Mouse (Mus musculus) forebrain, embryonic 14.5 days (tissue): ENCODE results near the gene Napa. TPM values are rescaled to one million over a fixed set of nuclear protein-coding genes. Genes with fewer than 3 reads are reported as not detected.

ENCODE experiments used
- ATAC-seq: fragments of 200-750 bp; cut with Nextera tagmentation; 2 replicates; pipeline ENCODE4 v1.8.0; 2017; ENCODE audit warnings: mild to moderate bottlenecking, moderate library complexity
- DNase-seq: peaks from one replicate; pipeline ENCODE4 v3.0.0-alpha.2; 2015; ENCODE audit warnings: low spot score
- H3K27ac ChIP-seq: fragments of 300-500 bp; sonication (generic); 2 replicates; pipeline ENCODE4 v1.5.1; 2014; ENCODE audit warnings: low read depth, mild to moderate bottlenecking, control low read depth, low read length, moderate library complexity
- H3K27me3 ChIP-seq: fragments of 300-500 bp; sonication (generic); replicated peaks from 2 replicates; pipeline ENCODE4 v1.6.1; 2014; ENCODE audit warnings: low read length, control low read depth, mixed read lengths; ENCODE audit not compliant: control insufficient read depth, insufficient read depth
- H3K36me3 ChIP-seq: fragments of 300-500 bp; sonication (generic); 2 replicates; pipeline ENCODE4 v1.6.1; 2014; ENCODE audit warnings: low read length, control low read depth; ENCODE audit not compliant: control insufficient read depth, insufficient read depth
- H3K4me1 ChIP-seq: fragments of 300-500 bp; sonication (generic); 2 replicates; pipeline ENCODE4 v1.6.1; 2014; ENCODE audit warnings: antibody characterized with exemption, low read length, control low read depth; ENCODE audit not compliant: control insufficient read depth, insufficient read depth
- H3K4me2 ChIP-seq: fragments of 300-500 bp; sonication (generic); 2 replicates; pipeline ENCODE4 v1.6.1; 2014; ENCODE audit warnings: mild to moderate bottlenecking, control low read depth, low read length
- H3K4me3 ChIP-seq: fragments of 300-500 bp; sonication (generic); 2 replicates; pipeline ENCODE4 v1.5.1; 2014; ENCODE audit warnings: low read depth, low read length, control low read depth
- H3K9ac ChIP-seq: fragments of 300-500 bp; sonication (generic); 2 replicates; pipeline ENCODE4 v1.6.1; 2014; ENCODE audit warnings: mild to moderate bottlenecking, low read length, control low read depth, moderate library complexity
- H3K9me3 ChIP-seq: fragments of 300-500 bp; sonication (generic); replicated peaks from 2 replicates; pipeline ENCODE4 v1.6.1; 2016; ENCODE audit warnings: low read length, control low read depth, mixed read lengths; ENCODE audit not compliant: control insufficient read depth
- WGBS: fragments of 180-500 bp; shearing (Covaris S2); extraction: QIAGEN DNeasy Blood & Tissue Kit; methylation state at CpG from one replicate; pipeline ENCODE4 v1.1.7; 2014; 5-methylcytosine and 5-hydroxymethylcytosine counted together
- polyA plus RNA-seq: library from polyadenylated mRNA; unstranded; fragments of >200 nt; fragmentation: Nextera tagmentation; extraction: Ambion mirVana; gene quantifications from 2 replicates; pipeline ENCODE4 v1.2.1, GENCODE M21; 2014

Napa gene
- polyA plus RNA-seq, 1 experiment from 2014 or later = 156 TPM

GRCm38 (mm10) chr7:16104611-16105388 lies 6.5 kb downstream of the Napa start:
- Histone ChIP-seq H3K27ac (no peak overlapping the region), H3K36me3 (peaks cover 42% of the 10 kb centered on the region)
- 90% methylated on average over 7 of the region's 7 CpGs for WGBS

DNA sequence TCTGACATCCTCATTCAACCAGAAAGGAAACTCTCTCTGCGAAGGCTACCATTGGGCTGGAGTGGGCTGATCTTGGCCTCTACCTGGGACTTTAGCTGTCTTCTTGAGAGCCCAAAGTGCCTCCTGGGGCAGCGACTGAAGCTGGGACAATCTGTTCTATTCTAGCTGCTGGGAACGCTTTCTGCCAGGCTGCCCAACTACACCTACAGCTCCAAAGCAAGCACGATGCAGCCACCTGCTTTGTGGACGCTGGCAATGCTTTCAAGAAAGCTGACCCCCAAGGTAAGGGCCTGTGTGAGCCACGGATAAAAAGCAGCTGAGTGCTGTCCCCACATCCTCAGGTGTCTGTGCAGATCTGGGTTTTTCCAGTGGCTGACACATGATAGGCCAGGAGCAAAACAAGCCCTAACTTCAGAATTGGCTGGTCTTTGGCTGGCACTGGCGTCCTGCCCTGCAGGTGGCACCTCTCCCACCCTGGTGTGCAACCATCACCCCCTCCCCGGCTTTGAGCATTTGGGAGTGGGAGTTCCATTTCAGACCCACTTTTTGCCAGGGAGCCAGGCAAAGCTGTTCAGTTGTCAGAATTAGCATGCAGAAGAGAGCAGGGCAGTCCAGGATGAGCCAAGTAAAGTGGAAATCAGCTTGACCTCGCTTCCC lies 10.8 kb downstream of the Napa start:
- Histone ChIP-seq H3K4me2 (no peak overlapping the region), H3K27me3 (no peaks in the 10 kb centered on the region), H3K4me1 (no peaks in the 10 kb centered on the region), H3K9me3 (no peaks in the 10 kb centered on the region), H3K9ac (no peak overlapping the region), H3K27ac (no peak overlapping the region), H3K4me3 (no peak overlapping the region), H3K36me3 (peaks cover 77% of the 10 kb centered on the region)
- DNase-seq (no peak), ATAC-seq (no peak)
- 90% methylated on average over 9 of the region's 9 CpGs for WGBS

More at GRCm38 (mm10) chr7:16104611-16105388, 6.5 kb downstream of the Napa start:
- Histone ChIP-seq H3K27me3 (no peaks in the 10 kb centered on the region), H3K4me1 (no peaks in the 10 kb centered on the region), H3K4me3 (no peak overlapping the region), H3K9ac (no peak overlapping the region), H3K9me3 (no peaks in the 10 kb centered on the region), H3K4me2 (no peak overlapping the region)
- no peak for ATAC-seq
- no peak for DNase-seq

GRCm38 (mm10) chr7:16110158-16110557 lies 11.9 kb downstream of the Napa start:
- no peak for ATAC-seq
- peaks cover 81% of the 10 kb centered on the region for H3K36me3 ChIP-seq
- H3K9ac ChIP-seq = no peak overlapping the region

GRCm38 (mm10) chr7:16111284-16112090 lies 13.2 kb downstream of the Napa start:
- 92% methylated on average over 7 of the region's 7 CpGs for WGBS

More at GRCm38 (mm10) chr7:16110158-16110557, 11.9 kb downstream of the Napa start:
- no peaks in the 10 kb centered on the region for H3K4me1 ChIP-seq
- no peak overlapping the region for H3K4me2 ChIP-seq
- no peak overlapping the region for H3K27ac ChIP-seq
- WGBS = 92% methylated on average over 8 of the region's 8 CpGs
- H3K4me3 ChIP-seq = no peak overlapping the region
- no peaks in the 10 kb centered on the region for H3K27me3 ChIP-seq
- no peaks in the 10 kb centered on the region for H3K9me3 ChIP-seq
- DNase-seq = no peak

GRCm38 (mm10) chr7:16116418-16116817 lies 18.2 kb downstream of the Napa start:
- no peaks in the 10 kb centered on the region for H3K27me3 ChIP-seq
- no peak overlapping the region for H3K27ac ChIP-seq
- H3K4me2 ChIP-seq = no peak overlapping the region
- ATAC-seq (no peak), DNase-seq (no peak)
- H3K4me3 ChIP-seq = no peak overlapping the region
- no peaks in the 10 kb centered on the region; the same call in 1 of the 2 replicates for H3K4me1 ChIP-seq
- H3K9ac ChIP-seq = no peak overlapping the region
- H3K36me3 ChIP-seq = peaks cover 62% of the 10 kb centered on the region
- WGBS = 96% methylated on average over 7 of the region's 7 CpGs
- no peaks in the 10 kb centered on the region for H3K9me3 ChIP-seq

More at GRCm38 (mm10) chr7:16111284-16112090, 13.2 kb downstream of the Napa start:
- Histone ChIP-seq H3K27me3 (no peaks in the 10 kb centered on the region), H3K4me1 (no peaks in the 10 kb centered on the region), H3K4me3 (no peak overlapping the region), H3K4me2 (no peak overlapping the region), H3K36me3 (peaks cover 94% of the 10 kb centered on the region), H3K9me3 (no peaks in the 10 kb centered on the region), H3K27ac (no peak overlapping the region), H3K9ac (no peak overlapping the region)
- ATAC-seq (no peak), DNase-seq (no peak)

DNA sequence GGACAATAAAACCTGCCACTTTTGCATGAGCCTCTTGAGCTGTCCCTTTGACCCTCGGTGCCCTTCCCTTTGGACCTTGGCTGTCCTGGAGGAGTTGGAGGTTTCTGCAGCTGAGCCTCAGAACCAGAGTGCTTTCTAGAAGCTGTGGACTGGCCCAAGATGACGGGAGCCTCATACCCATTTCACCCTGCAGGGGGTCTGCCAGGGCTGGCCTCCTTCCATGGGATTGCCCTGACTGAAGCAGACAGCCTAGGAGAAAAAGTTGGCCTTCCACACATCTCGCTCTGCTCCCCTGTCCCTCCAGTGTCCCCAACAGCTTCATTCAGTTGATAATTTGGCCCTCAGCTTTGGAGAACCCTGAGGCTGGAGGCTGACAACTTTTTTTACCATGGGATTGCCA lies 18.8 kb downstream of the Napa start:
- no peak for DNase-seq
- Histone ChIP-seq H3K9ac (no peak overlapping the region), H3K36me3 (peaks cover 55% of the 10 kb centered on the region), H3K4me3 (no peak overlapping the region), H3K27me3 (no peaks in the 10 kb centered on the region), H3K9me3 (no peaks in the 10 kb centered on the region), H3K27ac (no peak overlapping the region), H3K4me1 (no peaks in the 10 kb centered on the region; the same call in 1 of the 2 replicates), H3K4me2 (no peak overlapping the region)
- WGBS = 83% methylated on average over 3 of the region's 3 CpGs
- ATAC-seq = no peak

GRCm38 (mm10) chr7:16119569-16120261 lies 21.5 kb downstream of the Napa start, which contains the start of gene Kptn:
Gene Kptn, plus strand, starts transcription at chr7:16119895.
- H3K4me2 ChIP-seq = peak within 1 kb of the TSS; percentile 52
- H3K4me1 ChIP-seq = no peaks in the 10 kb centered on the region; the same call in 1 of the 2 replicates
- WGBS = 1% methylated on average over 33 of the region's 33 CpGs
- H3K27me3 ChIP-seq = no peaks in the 10 kb centered on the region
- DNase-seq (peak; percentile 96), ATAC-seq (peak; percentile 92)
- peak within 1 kb of the TSS; percentile 83 for H3K9ac ChIP-seq
- peak within 1 kb of the TSS; percentile 65 for H3K4me3 ChIP-seq
- H3K36me3 ChIP-seq = peaks cover 31% of the 10 kb centered on the region
- H3K9me3 ChIP-seq = no peaks in the 10 kb centered on the region
- H3K27ac ChIP-seq = peak within 1 kb of the TSS; percentile 85

GRCm38 (mm10) chr7:16120262-16120600 lies 22.0 kb downstream of the Napa start:
- H3K4me3 ChIP-seq = peak overlapping the region; percentile 65
- DNase-seq = no peak
- H3K27ac ChIP-seq = no peak overlapping the region
- peak overlapping the region; percentile 52 for H3K4me2 ChIP-seq
- peak overlapping the region; percentile 83; the same call in 1 of the 2 replicates for H3K9ac ChIP-seq
- no peaks in the 10 kb centered on the region for H3K9me3 ChIP-seq
- peaks cover 26% of the 10 kb centered on the region for H3K36me3 ChIP-seq
- H3K27me3 ChIP-seq = no peaks in the 10 kb centered on the region
- WGBS = 58% methylated on average over 9 of the region's 9 CpGs
- no peak for ATAC-seq
- H3K4me1 ChIP-seq = no peaks in the 10 kb centered on the region; the same call in 1 of the 2 replicates
